Mouse (Mus musculus): ENCODE measurements at regions not wholly inside any gene's neighbourhood (a gene's known extent, or its start where the extent isn't known, plus 50 kb on each side); places are given as distances from the start of the nearest gene placed in this dataset.
A peak's percentile ranks its signal among the peaks of the same experiment; 100 is the strongest.

DNA sequence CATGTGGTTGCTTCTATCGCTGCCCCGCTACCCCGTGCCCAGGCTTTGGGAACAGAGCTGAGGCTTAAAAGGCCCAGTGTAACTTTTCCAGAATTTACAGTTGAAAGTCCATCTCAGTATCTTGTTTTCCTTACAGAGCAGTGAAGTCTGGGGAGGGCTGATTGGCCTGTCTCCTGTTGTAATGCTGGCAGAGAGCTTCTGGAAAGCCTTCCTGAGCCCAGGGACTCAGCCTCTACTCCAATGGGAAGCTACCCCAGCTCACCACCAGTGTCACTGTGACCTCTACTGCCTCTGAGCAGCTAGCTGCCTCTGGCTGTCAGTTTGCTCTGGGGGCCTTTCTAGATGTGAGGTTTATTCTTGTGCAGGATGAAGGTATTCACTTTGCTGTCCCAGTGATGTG, 87.5 kb downstream of the Kcnrg start:
- ATAC-seq (replicated peaks; ENCODE audit: poor library complexity) = no peak

DNA sequence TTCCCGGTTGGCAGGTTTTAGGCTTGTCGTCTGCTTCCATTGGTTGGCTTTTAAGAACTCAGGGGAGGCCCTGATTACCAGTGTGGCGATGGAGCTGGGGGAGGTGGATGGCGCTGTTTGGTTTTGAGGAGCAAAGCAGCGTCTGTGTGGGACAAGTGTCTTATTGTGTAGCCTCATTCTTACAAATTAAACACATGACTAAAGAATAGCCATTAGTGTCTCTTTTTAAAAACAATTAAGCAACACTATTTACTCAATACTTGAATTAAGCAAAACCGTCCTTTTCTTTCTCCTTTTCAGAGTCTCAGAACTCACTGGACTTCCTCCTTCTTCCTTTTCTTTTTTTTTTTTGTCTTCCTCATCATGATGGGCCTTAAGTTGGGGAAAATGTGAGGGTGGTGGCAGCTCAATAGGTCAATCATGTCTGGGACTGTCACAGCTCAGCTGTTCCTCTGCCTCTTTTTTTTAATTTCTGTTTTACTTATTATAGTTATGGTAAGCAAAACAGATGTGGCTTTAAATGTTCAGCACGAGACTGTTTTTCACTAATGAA, 89.1 kb downstream of the Kcnrg start:
- peak; percentile 52 for ATAC-seq (replicated peaks; ENCODE audit: poor library complexity)

DNA sequence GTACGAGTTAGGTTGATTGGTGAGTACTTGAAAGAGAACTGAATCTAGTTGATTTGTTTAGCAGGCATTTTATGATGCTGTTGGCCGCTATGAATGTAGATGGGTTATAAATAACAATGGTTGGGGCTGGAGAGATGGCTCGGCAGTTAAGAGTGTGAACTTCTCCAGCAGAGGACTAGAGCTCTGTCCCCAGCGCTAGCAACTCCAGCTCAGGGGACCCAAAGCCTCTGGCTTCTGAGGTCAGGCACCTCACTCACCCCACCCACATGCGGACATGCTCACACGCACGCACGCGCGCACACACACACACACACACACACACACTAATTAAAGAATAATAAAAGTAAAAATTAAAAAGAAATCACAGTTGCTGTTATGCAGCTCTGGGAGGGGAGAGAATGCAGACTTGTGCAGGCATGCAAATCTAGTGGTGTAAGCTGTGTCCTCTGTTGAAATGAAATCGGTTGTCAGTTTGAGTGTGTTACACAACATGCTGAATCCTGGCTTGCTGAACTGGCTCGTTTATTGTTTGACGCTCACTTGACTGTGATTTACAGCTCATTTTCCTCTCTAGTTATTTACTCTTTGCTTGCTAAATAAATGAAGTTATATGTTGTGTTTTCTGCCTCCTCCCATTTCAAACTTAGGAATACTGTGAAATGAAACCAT, 89.8 kb downstream of the Kcnrg start:
- ATAC-seq (replicated peaks; ENCODE audit: poor library complexity) = peak; percentile 69

- ATAC-seq (replicated peaks; ENCODE audit: poor library complexity) = no peak
Observed at GRCm38 (mm10) chr14:61697704-61698103, 90.4 kb downstream of the Kcnrg start.

DNA sequence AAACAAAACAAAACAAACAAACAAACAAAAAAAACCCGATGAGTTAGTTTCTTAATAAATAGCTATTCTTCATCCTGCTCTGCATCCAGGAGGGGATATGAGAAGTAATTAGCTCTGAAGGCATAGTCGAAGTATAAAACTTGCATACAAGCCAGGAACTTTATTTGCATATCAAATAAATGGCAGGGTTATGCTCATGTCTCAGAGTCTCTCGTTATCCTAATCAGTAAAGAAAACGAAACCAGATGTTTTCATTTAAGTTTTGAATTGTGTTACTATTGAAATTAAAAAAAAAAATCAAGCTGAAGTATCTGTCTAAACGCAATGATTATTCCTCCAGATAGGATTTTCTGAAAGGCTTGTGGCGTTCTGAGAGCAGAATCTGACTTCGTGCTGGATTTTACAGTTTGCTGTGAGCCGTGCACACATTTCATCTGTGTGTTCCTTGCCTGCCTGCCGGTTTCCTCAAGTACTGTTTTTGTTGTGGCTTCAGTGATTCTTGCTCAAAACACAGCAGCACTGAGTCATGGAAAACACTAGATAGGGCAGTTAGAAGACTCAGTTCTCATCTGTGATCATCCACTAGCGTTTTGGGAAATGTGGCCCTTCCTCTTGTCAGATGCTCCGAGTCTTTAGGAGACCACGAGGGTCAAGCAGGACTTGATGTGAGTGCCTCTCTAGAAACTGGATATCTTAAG, 91.2 kb downstream of the Kcnrg start:
- ATAC-seq (replicated peaks; ENCODE audit: poor library complexity) = 0 out of 2 replicates have a peak, but pooled peaks have one; percentile 14

- ATAC-seq (replicated peaks; ENCODE audit: poor library complexity) = no peak
Observed at GRCm38 (mm10) chr14:61699638-61700037, 92.4 kb downstream of the Kcnrg start.

GRCm38 (mm10) chr14:61701131-61701530, 93.9 kb downstream of the Kcnrg start:
- no peak for ATAC-seq (replicated peaks; ENCODE audit: poor library complexity)

GRCm38 (mm10) chr14:61703916-61704315, 96.7 kb downstream of the Kcnrg start:
- no peak for ATAC-seq (replicated peaks; ENCODE audit: poor library complexity)

- ATAC-seq (replicated peaks; ENCODE audit: poor library complexity) = peak; percentile 17; the same call in 1 of the 2 replicates
Observed at GRCm38 (mm10) chr14:61706984-61707383, 99.7 kb downstream of the Kcnrg start.

DNA sequence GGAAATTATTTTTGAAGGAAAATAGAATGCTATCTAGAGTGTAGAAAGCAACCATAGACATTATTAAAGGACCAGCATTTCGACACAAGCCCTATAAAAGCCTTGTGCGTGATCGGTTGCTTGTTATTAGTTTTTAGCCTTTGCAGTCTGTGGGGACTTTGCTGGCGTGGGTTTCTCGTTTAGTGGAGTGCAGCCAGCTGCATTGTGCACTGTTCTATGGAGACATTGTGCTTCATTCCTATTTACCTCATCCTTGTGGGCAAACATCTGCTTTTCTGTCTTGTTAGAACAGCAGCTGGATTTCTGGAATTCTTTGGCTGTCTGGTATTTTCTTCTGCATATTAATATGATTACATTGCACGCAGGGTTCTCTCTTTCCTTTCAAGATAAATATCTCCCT, 101.1 kb downstream of the Kcnrg start:
- ATAC-seq (replicated peaks; ENCODE audit: poor library complexity) = no peak

DNA sequence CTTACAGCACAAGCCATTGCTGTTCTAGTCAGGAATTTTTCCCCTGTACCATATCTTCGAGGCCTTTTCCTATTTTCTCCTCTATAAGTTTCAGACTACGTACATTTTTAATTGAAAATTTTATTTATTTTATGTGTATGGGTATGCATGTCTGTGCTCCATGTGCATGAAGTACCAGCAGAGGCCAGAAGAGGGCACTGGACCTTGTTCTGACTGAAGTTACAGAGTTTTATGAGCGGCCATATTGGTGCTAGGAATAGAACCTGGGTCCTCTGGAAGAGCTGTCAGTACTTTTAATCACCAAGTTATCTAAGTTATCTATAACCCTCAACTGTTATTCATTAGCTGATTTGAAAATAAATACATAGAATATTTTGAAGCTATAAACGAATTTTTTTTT, 108.5 kb downstream of the Kcnrg start:
- no peak for ATAC-seq (replicated peaks; ENCODE audit: poor library complexity)

GRCm38 (mm10) chr14:61718392-61719124, 111.3 kb downstream of the Kcnrg start:
- no peak for ATAC-seq (replicated peaks; ENCODE audit: poor library complexity)

- no peak for ATAC-seq (replicated peaks; ENCODE audit: poor library complexity)
Observed at GRCm38 (mm10) chr14:61721302-61721701, 114.0 kb downstream of the Kcnrg start.

- ATAC-seq (replicated peaks; ENCODE audit: poor library complexity) = peak; percentile 85
Observed at GRCm38 (mm10) chr14:61724942-61725341, 117.7 kb downstream of the Kcnrg start.

DNA sequence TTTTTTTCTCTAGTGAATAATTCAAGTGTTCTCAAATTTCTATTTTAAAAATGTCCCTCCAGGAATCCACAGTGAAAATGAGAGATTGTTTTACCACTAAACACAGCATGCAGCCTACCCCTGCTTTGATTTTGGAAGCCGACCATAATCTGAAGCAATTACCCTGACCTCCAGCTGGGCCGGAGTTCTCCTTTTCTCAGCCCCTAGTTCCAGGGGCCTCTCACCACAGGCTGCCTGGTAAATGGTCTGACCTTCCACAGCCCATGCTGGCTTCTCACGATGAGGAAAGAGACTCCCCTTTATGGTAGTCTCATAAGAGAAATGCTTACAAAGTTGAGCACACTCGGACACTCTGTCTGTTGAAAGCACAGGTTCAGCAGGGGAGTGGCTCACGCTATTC, 121.3 kb downstream of the Kcnrg start:
- peak; percentile 68 for ATAC-seq (replicated peaks; ENCODE audit: poor library complexity)

DNA sequence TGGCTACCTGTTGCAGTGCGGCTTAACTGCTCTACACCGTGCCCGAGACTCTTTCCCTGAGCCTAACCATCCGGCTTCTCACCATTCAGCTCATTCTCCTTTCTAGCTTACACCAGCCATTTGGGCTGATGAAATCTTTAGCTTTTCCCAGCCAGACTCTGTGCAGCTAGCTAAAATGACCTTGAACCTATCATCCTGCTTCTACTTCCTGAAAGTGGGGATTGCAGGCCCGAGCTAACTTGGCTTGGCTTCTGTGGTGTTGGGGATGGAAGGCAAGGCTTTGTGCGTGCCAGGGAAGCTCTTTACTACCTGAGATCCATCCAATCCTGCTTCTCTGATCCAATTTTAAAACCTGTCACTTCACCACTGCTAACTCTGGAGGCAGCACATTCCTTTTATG, 128.3 kb downstream of the Kcnrg start:
- ATAC-seq (replicated peaks; ENCODE audit: poor library complexity) = no peak

- ATAC-seq (replicated peaks; ENCODE audit: poor library complexity) = 0 out of 2 replicates have a peak, but pooled peaks have one; percentile 23
Observed at GRCm38 (mm10) chr14:61736384-61737322, 129.4 kb downstream of the Kcnrg start.

DNA sequence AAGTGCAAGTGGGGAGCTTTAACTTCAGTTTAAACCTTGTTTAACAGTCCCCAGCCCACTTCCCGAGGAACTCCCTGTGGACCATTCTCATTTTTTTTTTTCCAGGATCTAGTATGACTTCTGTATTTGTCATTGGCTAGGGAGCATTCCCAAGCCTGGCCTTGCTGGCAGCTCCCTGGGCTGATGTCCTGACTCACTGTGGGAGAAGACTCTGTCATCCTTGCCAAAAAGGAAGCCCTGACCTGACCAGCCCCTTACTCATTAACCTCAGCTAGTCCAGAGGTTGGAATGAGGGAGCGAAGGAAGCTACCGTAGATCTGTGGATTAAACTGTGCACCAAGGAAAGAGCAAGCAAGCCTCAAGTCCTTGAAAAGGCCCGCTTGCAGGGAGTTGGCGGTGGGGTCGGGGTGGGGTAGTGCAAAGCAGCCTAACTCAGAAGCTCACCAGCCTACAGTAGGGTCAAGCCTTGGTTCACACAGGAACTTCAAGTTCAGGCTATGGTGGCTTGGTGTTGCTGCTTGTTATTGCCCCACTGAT, 130.3 kb downstream of the Kcnrg start:
- ATAC-seq (replicated peaks; ENCODE audit: poor library complexity) = no peak

GRCm38 (mm10) chr14:61739453-61739852, 132.2 kb downstream of the Kcnrg start:
- no peak for ATAC-seq (replicated peaks; ENCODE audit: poor library complexity)

GRCm38 (mm10) chr14:61743855-61744408, 136.7 kb downstream of the Kcnrg start:
- ATAC-seq (replicated peaks; ENCODE audit: poor library complexity) = peak; percentile 55
